Mouse (Mus musculus): ENCODE data around the gene Mcpt8. TPM values are rescaled to one million over a fixed set of nuclear protein-coding genes. Genes with fewer than 3 reads are reported as not detected.

Mcpt8 gene
- polyA plus RNA-seq (2014; fragmentation: Illumina TruSeq; extraction: RNeasy Lipid Tissue Mini Kit (QIAGEN cat#74804); ENCODE audit: low replicate concordance) = not detected

GRCm38 (mm10) chr14:56085167-56085566, at the start of gene Mcpt8:
Gene Mcpt8 (minus strand): TSS chr14:56085273.

DNA sequence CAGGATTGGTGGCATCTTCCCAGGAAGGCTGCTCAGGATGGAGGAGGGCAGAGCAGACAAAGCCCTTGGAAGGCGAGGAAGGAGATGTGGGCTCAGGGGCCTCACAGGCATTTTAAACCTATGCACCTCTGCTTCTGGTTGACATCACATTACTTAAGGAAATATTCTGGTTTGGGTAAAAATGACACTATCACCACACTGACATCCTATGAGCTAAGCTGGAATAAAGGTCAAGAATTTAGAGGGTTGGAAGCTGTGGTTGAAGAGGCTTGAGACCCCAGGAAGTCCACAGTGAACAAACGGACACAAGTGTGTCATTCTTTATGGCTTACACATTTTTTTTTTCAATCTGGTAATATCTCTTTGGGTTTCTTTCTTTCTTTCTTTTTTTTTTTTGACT, 47.4 kb upstream of the Mcpt8 start, which contains the start of gene Gzmd:
Gene Gzmd (minus strand): TSS at position 101 of the 400 bp plus-strand sequence.

GRCm38 (mm10) chr14:56120525-56120924, 35.5 kb upstream of the Mcpt8 start, which contains the start of gene Gzme:
Gene Gzme (minus strand): TSS chr14:56120625.

GRCm38 (mm10) chr14:56102386-56102785, 17.3 kb upstream of the Mcpt8 start, which contains the start of gene Ctsg:
Gene Ctsg (minus strand): TSS chr14:56102574.

DNA sequence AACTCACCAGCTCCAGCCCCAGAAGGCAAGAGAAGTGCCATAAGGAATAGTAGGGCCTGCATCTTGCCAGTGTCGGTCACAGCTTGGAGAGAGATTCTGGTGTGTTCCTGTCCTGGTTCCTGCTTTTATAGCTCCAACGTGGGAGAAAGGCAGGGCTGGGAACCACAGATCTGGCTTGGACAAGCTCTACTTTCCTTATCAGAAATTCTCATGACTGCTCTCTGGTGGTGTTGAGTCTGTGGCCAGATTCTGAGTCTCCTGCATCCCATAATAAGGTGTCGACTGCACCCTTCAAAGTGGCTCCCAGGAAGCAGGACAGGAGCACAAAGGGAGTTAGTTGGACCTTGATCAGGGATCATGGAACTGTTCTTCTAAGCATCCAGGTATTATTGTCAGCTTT, 22.9 kb downstream of the Mcpt8 start, which contains the start of gene Mcpt4:
Gene Mcpt4 (minus strand): TSS at position 101 of the 400 bp plus-strand sequence.

GRCm38 (mm10) chr14:56041792-56042191, 43.3 kb downstream of the Mcpt8 start, which contains the start of gene Mcpt2:
Gene Mcpt2 (plus strand): TSS chr14:56042041.

Other genes starting within 250 kb of the Mcpt8 start
- 0.15 TPM for gene Nynrin, start 231.3 kb downstream of the Mcpt8 start, polyA plus RNA-seq (2014; fragmentation: Illumina TruSeq; extraction: RNeasy Lipid Tissue Mini Kit (QIAGEN cat#74804); ENCODE audit: low replicate concordance)
- 0.15 TPM for gene Cbln3, start 200.9 kb downstream of the Mcpt8 start, polyA plus RNA-seq (2014; fragmentation: Illumina TruSeq; extraction: RNeasy Lipid Tissue Mini Kit (QIAGEN cat#74804); ENCODE audit: low replicate concordance)
- gene Khnyn, start 200.3 kb downstream of the Mcpt8 start, polyA plus RNA-seq (2014; fragmentation: Illumina TruSeq; extraction: RNeasy Lipid Tissue Mini Kit (QIAGEN cat#74804); ENCODE audit: low replicate concordance) = 37.8 TPM
- 7.4 TPM for gene Sdr39u1, start 185.0 kb downstream of the Mcpt8 start, polyA plus RNA-seq (2014; fragmentation: Illumina TruSeq; extraction: RNeasy Lipid Tissue Mini Kit (QIAGEN cat#74804); ENCODE audit: low replicate concordance)
- gene Cma1, start 140.6 kb downstream of the Mcpt8 start, polyA plus RNA-seq (2014; fragmentation: Illumina TruSeq; extraction: RNeasy Lipid Tissue Mini Kit (QIAGEN cat#74804); ENCODE audit: low replicate concordance) = not detected
- gene Cma2, start 134.3 kb downstream of the Mcpt8 start, polyA plus RNA-seq (2014; fragmentation: Illumina TruSeq; extraction: RNeasy Lipid Tissue Mini Kit (QIAGEN cat#74804); ENCODE audit: low replicate concordance) = not detected
- gene Mcpt1, start 67.3 kb downstream of the Mcpt8 start, polyA plus RNA-seq (2014; fragmentation: Illumina TruSeq; extraction: RNeasy Lipid Tissue Mini Kit (QIAGEN cat#74804); ENCODE audit: low replicate concordance) = 4.8 TPM
- gene Mcpt9, start 54.8 kb downstream of the Mcpt8 start, polyA plus RNA-seq (2014; fragmentation: Illumina TruSeq; extraction: RNeasy Lipid Tissue Mini Kit (QIAGEN cat#74804); ENCODE audit: low replicate concordance) = not detected
- 2.0 TPM for gene Mcpt2, start 43.2 kb downstream of the Mcpt8 start, polyA plus RNA-seq (2014; fragmentation: Illumina TruSeq; extraction: RNeasy Lipid Tissue Mini Kit (QIAGEN cat#74804); ENCODE audit: low replicate concordance)
- gene Mcpt4, start 23.0 kb downstream of the Mcpt8 start, polyA plus RNA-seq (2014; fragmentation: Illumina TruSeq; extraction: RNeasy Lipid Tissue Mini Kit (QIAGEN cat#74804); ENCODE audit: low replicate concordance) = 0.41 TPM
- not detected for gene Ctsg, start 17.3 kb upstream of the Mcpt8 start, polyA plus RNA-seq (2014; fragmentation: Illumina TruSeq; extraction: RNeasy Lipid Tissue Mini Kit (QIAGEN cat#74804); ENCODE audit: low replicate concordance)
- not detected for gene Gzme, start 35.4 kb upstream of the Mcpt8 start, polyA plus RNA-seq (2014; fragmentation: Illumina TruSeq; extraction: RNeasy Lipid Tissue Mini Kit (QIAGEN cat#74804); ENCODE audit: low replicate concordance)
- not detected for gene Gzmd, start 47.3 kb upstream of the Mcpt8 start, polyA plus RNA-seq (2014; fragmentation: Illumina TruSeq; extraction: RNeasy Lipid Tissue Mini Kit (QIAGEN cat#74804); ENCODE audit: low replicate concordance)
- gene Gzmg, start 74.3 kb upstream of the Mcpt8 start, polyA plus RNA-seq (2014; fragmentation: Illumina TruSeq; extraction: RNeasy Lipid Tissue Mini Kit (QIAGEN cat#74804); ENCODE audit: low replicate concordance) = not detected
- not detected for gene Gzmn, start 89.3 kb upstream of the Mcpt8 start, polyA plus RNA-seq (2014; fragmentation: Illumina TruSeq; extraction: RNeasy Lipid Tissue Mini Kit (QIAGEN cat#74804); ENCODE audit: low replicate concordance)
- gene Gzmf, start 126.1 kb upstream of the Mcpt8 start, polyA plus RNA-seq (2014; fragmentation: Illumina TruSeq; extraction: RNeasy Lipid Tissue Mini Kit (QIAGEN cat#74804); ENCODE audit: low replicate concordance) = not detected
- gene Gzmc, start 149.4 kb upstream of the Mcpt8 start, polyA plus RNA-seq (2014; fragmentation: Illumina TruSeq; extraction: RNeasy Lipid Tissue Mini Kit (QIAGEN cat#74804); ENCODE audit: low replicate concordance) = not detected
- gene Gzmb, start 177.0 kb upstream of the Mcpt8 start, polyA plus RNA-seq (2014; fragmentation: Illumina TruSeq; extraction: RNeasy Lipid Tissue Mini Kit (QIAGEN cat#74804); ENCODE audit: low replicate concordance) = 70.7 TPM

Data from small intestine, adult 10 weeks (tissue).